Mouse (Mus musculus) thymus, adult 18-20 months (tissue): ENCODE results near the gene Ttk.

Experiments used
- DNase-seq, 2 experiments: peaks; one replicate each; pipeline ENCODE4 v3.0.0; 2022; ENCODE audit warnings: mixed read lengths in 2 of 2

The Ttk gene

GRCm38 (mm10) chr9:83902086-83902485 is 67.6 kb downstream of the Ttk start:
- DNase-seq, result no peak

- no peak for DNase-seq
Observed at GRCm38 (mm10) chr9:83905820-83906219, 71.3 kb downstream of the Ttk start.

GRCm38 (mm10) chr9:83907017-83907416 is 72.5 kb downstream of the Ttk start:
- no peak for DNase-seq

DNA sequence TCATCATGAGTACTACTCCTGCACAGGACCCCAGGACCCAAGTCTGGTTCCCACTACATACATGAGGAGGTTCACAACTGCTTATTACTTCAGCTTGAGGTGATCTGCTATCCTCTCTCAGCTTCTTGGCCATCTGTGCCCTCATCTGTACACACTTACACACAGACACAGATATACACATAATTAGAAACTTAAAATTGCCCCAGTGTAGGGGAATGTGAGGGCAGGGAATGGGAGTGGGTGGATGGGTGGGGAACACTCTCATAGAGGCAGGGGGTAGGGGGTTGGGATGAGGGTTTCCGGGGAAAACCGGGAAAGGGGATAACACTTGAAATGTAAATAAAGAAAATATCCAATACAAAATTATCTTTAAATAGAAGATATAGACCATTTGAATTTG is 75.3 kb downstream of the Ttk start:
- DNase-seq, result no peak

DNA sequence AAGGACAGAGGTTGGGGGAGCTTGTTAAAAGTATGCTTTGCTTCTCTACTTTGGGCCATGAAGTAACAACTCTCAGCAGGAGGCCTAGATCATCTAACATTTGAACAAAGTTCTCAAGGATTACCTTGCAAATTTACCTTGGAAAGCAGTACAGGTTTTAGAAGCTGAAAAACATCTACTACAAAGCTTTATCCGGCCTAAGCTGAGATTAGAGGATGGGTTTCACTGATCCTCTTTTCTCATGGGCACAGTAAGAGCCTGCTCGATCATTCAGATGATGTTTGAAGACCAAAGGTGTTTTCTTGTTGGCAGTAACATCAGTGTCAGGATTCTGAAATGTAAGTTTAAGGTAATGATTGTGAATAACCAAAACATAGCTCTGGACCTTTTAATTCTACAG is 76.4 kb downstream of the Ttk start:
- DNase-seq, result no peak
